8 mouse cellular contexts compared by ENCODE assay signal in genomic region chr3:86793720-86794191, GRCm38 (mm10).
DNase-seq lines count a peak whose midpoint lies in the region; ATAC-seq lines count a peak whose summit lies in the region.

No protein-coding gene starts in this region.

- peak overlapping the region in 1 of 2 experiments; percentile 49; a peak in 3 of 4 replicates for H3K27ac ChIP-seq in heart, embryonic 14.5 days (replicated peaks in 1 of 2; ENCODE audit: control insufficient read depth in 1 of 2, insufficient read depth in 1 of 2, low read depth in 2 of 2, low read length in 2 of 2)
- H3K27ac ChIP-seq in limb, embryonic 15.5 days: no peak overlapping the region

- no peak overlapping the region for H3K9ac ChIP-seq in heart, embryonic 14.5 days (ENCODE audit: low read length)
- H3K9ac ChIP-seq in limb, embryonic 15.5 days: no peak overlapping the region

- H3K9me3 ChIP-seq in heart, embryonic 14.5 days (ENCODE audit: control insufficient read depth, low read length): no peaks in the 10 kb centered on the region
- no peaks in the 10 kb centered on the region for H3K9me3 ChIP-seq in limb, embryonic 15.5 days

- peaks cover 11 to 18% of the 10 kb centered on the region in 2 experiments; a peak in 3 of 4 replicates for H3K4me1 ChIP-seq in heart, embryonic 14.5 days (ENCODE audit: control insufficient read depth in 2 of 2, insufficient read depth in 2 of 2, low read length in 2 of 2)
- peaks cover 16% of the 10 kb centered on the region for H3K4me1 ChIP-seq in limb, embryonic 15.5 days

- intact Hi-C loops in gastrocnemius, postnatal 14 days (cut with DNase I; ENCODE audit: low total_unique reads): loop anchor here (10.0 kb wide), 1 partner anchor 191 kb away; no protein-coding TSS in a partner anchor

- no peak overlapping the region for H3K4me2 ChIP-seq in heart, embryonic 14.5 days (ENCODE audit: low read length)
- no peak overlapping the region for H3K4me2 ChIP-seq in limb, embryonic 15.5 days

- no peaks in the 10 kb centered on the region for H3K36me3 ChIP-seq in heart, embryonic 14.5 days (ENCODE audit: control insufficient read depth, insufficient read depth, low read length)
- H3K36me3 ChIP-seq in limb, embryonic 15.5 days: no peaks in the 10 kb centered on the region

- peak; percentile 63; the same call in 1 of the 2 replicates for ATAC-seq in heart, embryonic 14.5 days (ENCODE audit: insufficient number of reproducible peaks, insufficient read depth, low FRiP score, low read depth)
- peak; percentile 45; the same call in 1 of the 2 replicates for ATAC-seq in limb, embryonic 15.5 days (ENCODE audit: insufficient number of reproducible peaks, low FRiP score, low TSS enrichment, low read depth)

- no peak overlapping the region for H3K4me3 ChIP-seq in heart, embryonic 14.5 days (ENCODE audit: control insufficient read depth in 1 of 2, insufficient read depth in 1 of 2, low read depth in 1 of 2, low read length in 2 of 2)
- no peak overlapping the region for H3K4me3 ChIP-seq in limb, embryonic 15.5 days

- H3K27me3 ChIP-seq in heart, embryonic 14.5 days (ENCODE audit: control insufficient read depth, insufficient read depth, low read length): no peaks in the 10 kb centered on the region
- H3K27me3 ChIP-seq in limb, embryonic 15.5 days: no peaks in the 10 kb centered on the region

- DNase-seq in gastrocnemius, postnatal 25 days: peak; percentile 35
- DNase-seq in gastrocnemius, postnatal 14 days: no peak
- DNase-seq in adrenal gland, postnatal 14 days: peak; percentile 55
- DNase-seq in thymus, postnatal 0 days (ENCODE audit: low spot score): no peak
- no peak for DNase-seq in liver
- no peak for DNase-seq in cerebellum, adult 11-12 months

- 29% methylated on average over 1 of the region's 1 CpGs for WGBS in heart, embryonic 14.5 days
- WGBS in limb, embryonic 15.5 days: 61% methylated on average over 1 of the region's 1 CpGs

Comparison
In these comparisons a context has a peak if more than half of its experiments do, and no peak if none do; other contexts are left out.
1. DNase-seq: peak in gastrocnemius, postnatal 25 days (single experiment) and adrenal gland, postnatal 14 days (single experiment); none in gastrocnemius, postnatal 14 days (single experiment), thymus, postnatal 0 days (single experiment), liver (single experiment) and cerebellum, adult 11-12 months (single experiment).